Mouse (Mus musculus) kidney, adult 9 months (tissue): ENCODE data around the gene Slc44a5.

ENCODE experiments used
- DNase-seq: peaks from one replicate; pipeline ENCODE4 v3.0.0; 2022

Gene Slc44a5

GRCm38 (mm10) chr3:154174766-154175165, 201.5 kb downstream of the Slc44a5 start:
- no peak for DNase-seq

- DNase-seq = no peak
These were observed 204.5 kb downstream of the Slc44a5 start for GRCm38 (mm10) chr3:154177665-154178305.

- no peak for DNase-seq
These were observed 206.2 kb downstream of the Slc44a5 start for GRCm38 (mm10) chr3:154179423-154179920.

GRCm38 (mm10) chr3:154182987-154183386, 209.8 kb downstream of the Slc44a5 start:
- DNase-seq = peak; percentile 6

GRCm38 (mm10) chr3:154183957-154184356, 210.7 kb downstream of the Slc44a5 start:
- DNase-seq = no peak

- DNase-seq = no peak
These were observed 215.4 kb downstream of the Slc44a5 start for GRCm38 (mm10) chr3:154188668-154189067.

GRCm38 (mm10) chr3:154192328-154193030, 219.2 kb downstream of the Slc44a5 start:
- DNase-seq = no peak

GRCm38 (mm10) chr3:154193189-154193840, 220.1 kb downstream of the Slc44a5 start:
- DNase-seq = no peak

- no peak for DNase-seq
These were observed 227.2 kb downstream of the Slc44a5 start for GRCm38 (mm10) chr3:154200422-154200828.

- DNase-seq = no peak
These were observed 228.6 kb downstream of the Slc44a5 start for GRCm38 (mm10) chr3:154201796-154202195.

- DNase-seq = no peak
These were observed 229.1 kb downstream of the Slc44a5 start for GRCm38 (mm10) chr3:154202383-154202782.

- DNase-seq = no peak
These were observed 235.2 kb downstream of the Slc44a5 start for GRCm38 (mm10) chr3:154208479-154208878.

GRCm38 (mm10) chr3:154209201-154209754, 236.0 kb downstream of the Slc44a5 start:
- no peak for DNase-seq

- no peak for DNase-seq
These were observed 236.7 kb downstream of the Slc44a5 start for GRCm38 (mm10) chr3:154209776-154210430.

GRCm38 (mm10) chr3:154210431-154211055, 237.3 kb downstream of the Slc44a5 start:
- no peak for DNase-seq

GRCm38 (mm10) chr3:154212551-154212950, 239.3 kb downstream of the Slc44a5 start:
- DNase-seq = no peak

GRCm38 (mm10) chr3:154215309-154215708, 242.1 kb downstream of the Slc44a5 start:
- no peak for DNase-seq

- no peak for DNase-seq
These were observed 242.5 kb downstream of the Slc44a5 start for GRCm38 (mm10) chr3:154215779-154216178.

- DNase-seq = no peak
These were observed 248.9 kb downstream of the Slc44a5 start for GRCm38 (mm10) chr3:154222141-154222591.

- no peak for DNase-seq
These were observed 249.5 kb downstream of the Slc44a5 start for GRCm38 (mm10) chr3:154222688-154223087.

- DNase-seq = peak; percentile 66
These were observed 253.0 kb downstream of the Slc44a5 start for GRCm38 (mm10) chr3:154226100-154226752.

GRCm38 (mm10) chr3:154244932-154245331, 271.7 kb downstream of the Slc44a5 start:
- DNase-seq = no peak
